18 mouse cellular contexts compared by ENCODE assay signal in genomic region chr7:88536743-88537142, GRCm38 (mm10).
DNase-seq lines count a peak whose midpoint lies in the region; ATAC-seq and TF ChIP-seq lines count a peak whose summit lies in the region.
"Had no signal": no experiment of that assay in that cellular context is flagged by ENCODE, and none has a peak within 500 bp of the region (broad histone marks: within the 10 kb centered on the region; RNA-seq: fewer than 3 reads in every experiment).

No protein-coding gene starts in this region.

- no peak overlapping the region for H3K9ac ChIP-seq in midbrain, embryonic 14.5 days (replicated peaks; ENCODE audit: low read length)
- no peak overlapping the region for H3K9ac ChIP-seq in midbrain, embryonic 13.5 days (replicated peaks)
- H3K9ac ChIP-seq in midbrain, embryonic 16.5 days (ENCODE audit: low read depth, low read length): no peak overlapping the region
- H3K9ac ChIP-seq: embryonic facial prominence, embryonic 12.5 days; forebrain, embryonic 13.5 days; forebrain, embryonic 15.5 days; forebrain, postnatal 0 days had no signal

- 0 out of 2 replicates have a peak overlapping the region, but pooled peaks have one; percentile 32 for H3K27ac ChIP-seq in midbrain, embryonic 14.5 days (replicated peaks; ENCODE audit: low read depth, low read length)
- no peak overlapping the region for H3K27ac ChIP-seq in midbrain, embryonic 13.5 days
- H3K27ac ChIP-seq in midbrain, embryonic 16.5 days (ENCODE audit: low read length): no peak overlapping the region
- H3K27ac ChIP-seq: embryonic facial prominence, embryonic 10.5 days; embryonic facial prominence, embryonic 12.5 days; forebrain, embryonic 13.5 days; forebrain, embryonic 15.5 days had no signal

- no peak for DNase-seq in midbrain, embryonic 14.5 days
- DNase-seq in brain, embryonic 14.5 days (ENCODE audit: low read depth): peak; percentile 23
- DNase-seq in left cerebral cortex, postnatal 4 days: no peak
- DNase-seq: adrenal gland, adult 2 months; adrenal gland, postnatal 10 days; adrenal gland, postnatal 25 days; cerebellum, adult 11-12 months; cerebellum, adult 2 months; cerebellum, adult 9-10 months; cerebellum, postnatal 10 days; cerebellum, postnatal 25 days; forebrain, postnatal 0 days had no signal

- no peaks in the 10 kb centered on the region for H3K9me3 ChIP-seq in midbrain, embryonic 14.5 days (ENCODE audit: control insufficient read depth, low read length)
- H3K9me3 ChIP-seq in midbrain, embryonic 13.5 days: no peaks in the 10 kb centered on the region
- no peaks in the 10 kb centered on the region for H3K9me3 ChIP-seq in midbrain, embryonic 16.5 days (replicated peaks; ENCODE audit: control insufficient read depth, low read length, poor library complexity, severe bottlenecking)
- H3K9me3 ChIP-seq: embryonic facial prominence, embryonic 10.5 days; embryonic facial prominence, embryonic 12.5 days; forebrain, embryonic 13.5 days; forebrain, embryonic 15.5 days had no signal

- TF ChIP-seq POLR2A in brain, embryonic 14.5 days (IDR thresholded peaks at IDR 0.05; ENCODE audit: borderline replicate concordance, extremely low read depth, insufficient read depth, insufficient read length, poor library complexity, severe bottlenecking): no peak

- no peaks in the 10 kb centered on the region for H3K27me3 ChIP-seq in midbrain, embryonic 14.5 days (ENCODE audit: control insufficient read depth, insufficient read depth, low read length)
- H3K27me3 ChIP-seq in midbrain, embryonic 13.5 days: no peaks in the 10 kb centered on the region
- no peaks in the 10 kb centered on the region for H3K27me3 ChIP-seq in midbrain, embryonic 16.5 days (ENCODE audit: control insufficient read depth, insufficient read depth, low read depth, low read length)
- H3K27me3 ChIP-seq: embryonic facial prominence, embryonic 12.5 days; forebrain, embryonic 13.5 days; forebrain, embryonic 15.5 days had no signal

- 0 out of 2 replicates have a peak, but pooled peaks cover 3% of the 10 kb centered on the region for H3K4me1 ChIP-seq in midbrain, embryonic 14.5 days (ENCODE audit: control insufficient read depth, insufficient read depth, low read length)
- peaks cover 5% of the 10 kb centered on the region for H3K4me1 ChIP-seq in midbrain, embryonic 13.5 days (replicated peaks)
- no peaks in the 10 kb centered on the region for H3K4me1 ChIP-seq in midbrain, embryonic 16.5 days (ENCODE audit: control insufficient read depth, insufficient read depth, low read length)
- H3K4me1 ChIP-seq: embryonic facial prominence, embryonic 10.5 days; embryonic facial prominence, embryonic 12.5 days; forebrain, embryonic 13.5 days; forebrain, embryonic 15.5 days had no signal

- H3K36me3 ChIP-seq in midbrain, embryonic 14.5 days (ENCODE audit: control insufficient read depth, insufficient read depth, low read length): no peaks in the 10 kb centered on the region
- no peaks in the 10 kb centered on the region for H3K36me3 ChIP-seq in midbrain, embryonic 13.5 days
- H3K36me3 ChIP-seq in midbrain, embryonic 16.5 days (ENCODE audit: control insufficient read depth, insufficient read depth, low read length): no peaks in the 10 kb centered on the region
- H3K36me3 ChIP-seq: embryonic facial prominence, embryonic 10.5 days; embryonic facial prominence, embryonic 12.5 days; forebrain, embryonic 15.5 days had no signal

- TF ChIP-seq CTCF in brain, embryonic 14.5 days (IDR thresholded peaks at IDR 0.05; ENCODE audit: borderline replicate concordance, extremely low read depth, insufficient read depth, insufficient read length): no peak

- intact Hi-C loops in left cerebral cortex, postnatal 4 days (cut with DNase I): no loop called here

- H3K4me2 ChIP-seq in midbrain, embryonic 14.5 days (ENCODE audit: low read length): no peak overlapping the region
- no peak overlapping the region for H3K4me2 ChIP-seq in midbrain, embryonic 13.5 days (replicated peaks)
- H3K4me2 ChIP-seq in midbrain, embryonic 16.5 days (ENCODE audit: low read length): no peak overlapping the region
- H3K4me2 ChIP-seq: embryonic facial prominence, embryonic 12.5 days; forebrain, embryonic 13.5 days; forebrain, embryonic 15.5 days had no signal

- no peak overlapping the region for H3K4me3 ChIP-seq in midbrain, embryonic 14.5 days (replicated peaks; ENCODE audit: low read depth, low read length)
- H3K4me3 ChIP-seq in midbrain, embryonic 13.5 days (replicated peaks): no peak overlapping the region
- H3K4me3 ChIP-seq in midbrain, embryonic 16.5 days (ENCODE audit: low read depth, low read length): no peak overlapping the region
- H3K4me3 ChIP-seq: embryonic facial prominence, embryonic 10.5 days; embryonic facial prominence, embryonic 12.5 days; forebrain, embryonic 13.5 days; forebrain, embryonic 15.5 days had no signal

- 59% methylated on average over 3 of the region's 3 CpGs for WGBS in midbrain, embryonic 14.5 days
- 63% methylated on average over 3 of the region's 3 CpGs for WGBS in midbrain, embryonic 13.5 days
- whole genome bisulfite sequencing in midbrain, embryonic 16.5 days: 64% methylated on average over 3 of the region's 3 CpGs

- no peak for ATAC-seq in midbrain, embryonic 14.5 days (ENCODE audit: low FRiP score, low TSS enrichment)
- ATAC-seq in midbrain, embryonic 13.5 days: no peak
- ATAC-seq in midbrain, embryonic 16.5 days: peak; percentile 61; the same call in 1 of the 2 replicates
- ATAC-seq: forebrain, embryonic 13.5 days; forebrain, embryonic 15.5 days; forebrain, postnatal 0 days had no signal
